Mouse (Mus musculus) C2C12 (cell line): Measurements from ENCODE around the gene Bola1. TPM values are rescaled to one million over a fixed set of nuclear protein-coding genes. Genes with fewer than 3 reads are reported as not detected.

Experiments
- H3K27me3 ChIP-seq: one replicate; pipeline ENCODE4 v1.6.1; 2011; ENCODE audit not compliant: control insufficient read depth, insufficient read depth, insufficient read length
- H3K36me3 ChIP-seq: one replicate; pipeline ENCODE4 v1.6.1; 2011; ENCODE audit not compliant: control insufficient read depth, insufficient read depth
- H3K4me3 ChIP-seq: one replicate; pipeline ENCODE4 v1.5.1; 2011; ENCODE audit warnings: mild to moderate bottlenecking, control low read depth; ENCODE audit not compliant: poor library complexity, insufficient read depth, severe bottlenecking
- H3K79me2 ChIP-seq: one replicate; pipeline ENCODE4 v1.6.1; 2011; ENCODE audit not compliant: control insufficient read depth, insufficient read depth
- H3K79me3 ChIP-seq: one replicate; pipeline ENCODE4 v1.6.1; 2011; ENCODE audit warnings: low read depth, control low read depth
- H3ac ChIP-seq: one replicate; pipeline ENCODE3; 2011; ENCODE audit warnings: low read depth; ENCODE audit not compliant: control insufficient read depth, insufficient read length
- CEBPB ChIP-seq: IDR thresholded peaks from one replicate; pipeline ENCODE4 v1.6.1; 2011; ENCODE audit warnings: low read depth, mild to moderate bottlenecking, control low read depth, moderate library complexity
- CTCF ChIP-seq: IDR thresholded peaks from one replicate; pipeline ENCODE4 v1.5.1; 2011; ENCODE audit not compliant: control insufficient read depth, insufficient read depth, insufficient read length
- FOSL1 ChIP-seq: IDR thresholded peaks from one replicate; pipeline ENCODE4 v1.8.0; 2011; ENCODE audit warnings: mild to moderate bottlenecking, low read length; ENCODE audit not compliant: poor library complexity, insufficient read depth, severe bottlenecking
- MAX ChIP-seq: IDR thresholded peaks from one replicate; pipeline ENCODE4 v1.6.1; 2011; ENCODE audit warnings: mild to moderate bottlenecking, control low read depth
- MYOD1 ChIP-seq: IDR thresholded peaks from one replicate; pipeline ENCODE4 v1.6.1; 2011; ENCODE audit warnings: low read depth; ENCODE audit not compliant: control insufficient read depth, insufficient read length
- MYOG ChIP-seq: IDR thresholded peaks from one replicate; pipeline ENCODE4 v1.6.1; 2011; ENCODE audit not compliant: control insufficient read depth, insufficient read length; ENCODE audit errors: extremely low read depth
- USF1 ChIP-seq: IDR thresholded peaks from one replicate; pipeline ENCODE4 v1.6.1; 2011; ENCODE audit warnings: low read depth, mild to moderate bottlenecking, control low read depth, moderate library complexity
- polyA plus RNA-seq: library from polyadenylated mRNA; unstranded; fragments of >200 nt; fragmentation: generic; extraction: Trizol; gene quantifications from one replicate; pipeline ENCODE4 v1.2.1, GENCODE M21; 2012; ENCODE audit warnings: missing spikeins

The Bola1 gene
- polyA plus RNA-seq, 1 experiment: 76.1 TPM

DNA sequence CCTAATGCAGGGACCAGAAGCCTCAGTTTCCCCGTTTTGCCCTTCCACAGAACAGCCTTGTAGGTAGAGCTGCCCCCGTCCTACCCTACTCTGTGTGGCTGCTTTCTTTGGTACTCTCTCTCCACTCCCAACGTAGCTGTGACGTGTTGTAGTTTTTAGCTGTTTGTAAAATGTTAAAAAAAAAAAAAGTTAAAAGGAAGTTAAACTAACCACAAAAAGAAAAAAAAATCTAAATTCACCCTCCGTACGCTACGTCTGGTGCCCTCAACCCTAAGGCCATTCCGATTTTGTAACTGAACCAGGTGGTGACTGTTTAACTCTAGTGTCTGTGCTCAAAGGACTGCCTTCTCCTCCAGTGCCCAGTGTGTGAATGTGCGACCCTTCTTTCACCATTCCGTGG lies 24.5 kb downstream of the Bola1 start:
- Histone ChIP-seq H3K4me3 (no peak overlapping the region), H3K79me2 (peaks cover 7% of the 10 kb centered on the region), H3K79me3 (no peaks in the 10 kb centered on the region), H3K36me3 (no peaks in the 10 kb centered on the region), H3ac (no peak overlapping the region), H3K27me3 (no peaks in the 10 kb centered on the region)
- no peak for TF ChIP-seq MAX
- no peak for TF ChIP-seq CEBPB
- TF ChIP-seq CTCF: no peak
- TF ChIP-seq USF1: no peak
- TF ChIP-seq MYOG: no peak
- TF ChIP-seq MYOD1: no peak
- no peak for TF ChIP-seq FOSL1

DNA sequence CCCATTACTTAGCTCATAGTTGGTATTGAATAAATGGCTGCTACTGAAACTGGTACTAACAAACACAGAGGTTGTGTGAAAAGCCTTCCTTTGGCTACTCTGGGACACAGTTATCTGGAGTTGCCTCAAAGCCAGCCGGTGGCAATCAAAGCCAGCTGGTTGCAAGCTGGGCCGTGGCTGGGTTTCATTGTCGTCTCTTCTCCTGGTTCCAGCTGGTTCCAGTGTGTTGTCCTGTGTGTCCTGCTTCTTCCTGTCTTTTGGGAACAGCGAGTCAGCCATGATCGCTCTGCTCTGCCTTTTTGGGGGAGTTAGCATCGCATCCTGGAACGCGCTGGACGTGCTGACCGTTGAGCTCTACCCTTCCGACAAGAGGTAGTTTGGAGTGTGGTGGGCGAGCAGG lies 26.5 kb downstream of the Bola1 start:
- Histone ChIP-seq H3K27me3 (no peaks in the 10 kb centered on the region), H3K79me3 (no peaks in the 10 kb centered on the region), H3ac (no peak overlapping the region), H3K79me2 (peaks cover 7% of the 10 kb centered on the region), H3K36me3 (no peaks in the 10 kb centered on the region), H3K4me3 (no peak overlapping the region)
- TF ChIP-seq CEBPB: no peak
- no peak for TF ChIP-seq CTCF
- TF ChIP-seq MYOD1: no peak
- TF ChIP-seq USF1: no peak
- TF ChIP-seq FOSL1: no peak
- TF ChIP-seq MYOG: no peak
- TF ChIP-seq MAX: no peak

DNA sequence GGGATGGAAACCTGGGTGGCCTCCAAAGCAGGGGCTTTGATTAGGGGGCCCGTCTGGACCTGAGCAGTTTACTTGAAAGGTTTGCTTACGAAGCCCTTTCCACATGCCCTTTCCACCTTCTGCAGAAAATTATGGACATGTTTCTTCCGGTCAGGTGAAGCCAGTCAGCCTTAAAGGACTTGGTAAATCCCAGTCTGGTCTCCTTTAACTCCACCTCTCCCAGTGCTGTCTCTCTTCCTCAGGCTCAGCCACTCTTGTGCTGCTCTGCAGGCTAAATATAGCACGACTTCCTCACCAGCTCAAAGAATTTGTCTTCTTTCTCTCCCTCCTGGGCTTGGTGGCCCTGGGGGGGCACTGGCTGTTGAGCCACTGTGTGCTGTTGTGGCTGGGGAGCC lies 37.1 kb downstream of the Bola1 start:
- Histone ChIP-seq H3K4me3 (no peak overlapping the region), H3K79me3 (no peaks in the 10 kb centered on the region), H3K79me2 (no peaks in the 10 kb centered on the region), H3K36me3 (peaks cover 12% of the 10 kb centered on the region), H3K27me3 (no peaks in the 10 kb centered on the region), H3ac (no peak overlapping the region)
- no peak for TF ChIP-seq CTCF
- no peak for TF ChIP-seq MAX
- TF ChIP-seq CEBPB: no peak
- TF ChIP-seq FOSL1: no peak
- no peak for TF ChIP-seq MYOG
- TF ChIP-seq MYOD1: no peak
- no peak for TF ChIP-seq USF1

DNA sequence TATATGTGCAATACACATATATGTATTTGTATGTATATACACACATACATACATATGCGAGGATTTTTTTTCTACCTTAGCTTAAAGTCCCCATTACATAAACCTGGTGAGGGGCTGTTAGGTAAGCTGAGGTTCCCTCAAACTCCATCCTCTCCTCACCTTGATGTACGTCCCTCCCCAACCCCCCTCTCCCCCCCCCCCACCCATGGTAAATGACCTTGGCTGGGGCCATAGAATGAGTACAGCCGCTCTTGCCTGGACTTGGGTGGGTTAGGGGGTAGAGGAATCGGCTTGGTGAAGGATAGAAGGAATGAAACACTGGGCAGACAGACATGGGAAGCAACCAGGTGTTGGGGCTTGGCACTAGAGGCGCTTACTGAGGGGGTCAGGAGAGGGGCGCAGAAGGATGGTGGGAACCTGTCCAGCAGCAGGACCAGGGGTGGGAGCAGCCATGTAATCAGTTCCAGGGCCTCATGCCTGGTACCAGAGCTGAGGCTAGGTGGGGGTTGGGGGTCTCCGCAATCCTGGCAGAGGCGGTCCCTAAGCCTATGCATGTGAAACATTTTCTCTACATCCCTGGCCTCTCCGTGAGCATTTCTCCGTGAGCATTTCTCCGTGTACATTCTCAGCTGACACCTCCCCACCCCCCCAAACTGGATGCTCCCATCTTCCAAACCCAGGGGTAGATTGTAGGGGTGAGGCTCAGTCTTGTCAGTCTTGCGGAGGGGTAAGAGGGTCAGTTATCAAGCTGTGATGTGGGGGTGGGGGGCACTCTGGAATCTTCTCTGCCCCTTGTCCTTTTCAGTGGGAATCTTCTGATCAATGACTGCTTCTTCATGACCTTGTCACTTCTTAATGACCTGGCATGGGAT lies 37.8 kb downstream of the Bola1 start:
- no peak overlapping the region for H3ac ChIP-seq
- H3K36me3 ChIP-seq: peaks cover 16% of the 10 kb centered on the region
- H3K79me2 ChIP-seq: no peaks in the 10 kb centered on the region
- no peaks in the 10 kb centered on the region for H3K27me3 ChIP-seq
- H3K4me3 ChIP-seq: no peak overlapping the region
- H3K79me3 ChIP-seq: no peaks in the 10 kb centered on the region
- TF ChIP-seq MYOD1 (no peak), CTCF (no peak), FOSL1 (no peak), MAX (no peak), CEBPB (no peak), USF1 (no peak), MYOG (no peak)

DNA sequence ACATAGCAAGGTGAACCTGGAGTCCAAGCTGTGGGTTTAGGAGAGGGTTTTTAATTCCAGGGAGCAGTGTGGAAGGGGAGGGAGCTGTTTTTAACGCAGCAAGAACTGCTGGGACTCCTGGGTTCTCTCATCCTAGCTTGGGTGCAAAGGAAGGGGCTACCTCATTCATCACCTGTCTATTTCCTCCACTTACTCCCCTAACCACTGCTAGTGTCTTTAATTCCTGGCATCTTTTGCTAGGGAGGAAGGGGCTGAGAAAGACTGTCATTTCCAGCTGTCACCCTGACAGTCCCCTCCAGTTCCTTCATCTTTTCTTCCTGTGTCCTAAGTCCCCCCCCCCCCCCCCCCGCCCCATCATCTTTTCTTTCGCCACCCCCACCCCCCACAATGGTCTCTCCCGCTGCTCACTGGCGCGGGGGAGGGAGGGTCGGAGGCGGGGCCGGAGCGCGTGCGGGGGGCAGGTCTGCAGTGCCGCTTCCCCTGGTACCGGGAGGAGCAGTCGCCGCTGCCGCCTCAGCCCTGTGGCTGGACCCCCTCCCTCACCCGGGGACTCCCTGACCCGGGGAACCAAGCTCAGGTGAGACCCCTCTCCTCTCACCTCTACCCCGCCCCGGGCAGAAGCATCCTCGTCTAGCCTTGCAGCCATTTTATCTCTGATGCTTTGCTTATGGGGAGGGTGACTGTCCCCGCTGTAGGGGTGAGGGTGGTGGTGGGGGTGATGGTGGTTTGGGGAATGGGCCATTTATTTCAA lies 38.6 kb downstream of the Bola1 start, which contains the start of gene Sv2a:
TSS of gene Sv2a (plus strand) at position 425 of the 751 bp plus-strand sequence.
- peak within 1 kb of the TSS; percentile 8 for H3ac ChIP-seq
- peaks cover 7% of the 10 kb centered on the region for H3K79me2 ChIP-seq
- H3K4me3 ChIP-seq: peak within 1 kb of the TSS; percentile 6
- peaks cover 24% of the 10 kb centered on the region for H3K36me3 ChIP-seq
- no peak for TF ChIP-seq USF1
- TF ChIP-seq CEBPB: no peak
- TF ChIP-seq MYOD1: no peak
- TF ChIP-seq MYOG: no peak
- no peak for TF ChIP-seq FOSL1
- no peak for TF ChIP-seq MAX
- no peak for TF ChIP-seq CTCF
- no peaks in the 10 kb centered on the region for H3K27me3 ChIP-seq
- peaks cover 3% of the 10 kb centered on the region for H3K79me3 ChIP-seq
